Mouse (Mus musculus): ENCODE measurements around the gene Slc31a2. TPM values are rescaled to one million over a fixed set of nuclear protein-coding genes. Genes with fewer than 3 reads are reported as not detected.

Gene Slc31a2
- total RNA-seq, 2 experiments from 2014 or later: 49.5 to 61.5 TPM

DNA sequence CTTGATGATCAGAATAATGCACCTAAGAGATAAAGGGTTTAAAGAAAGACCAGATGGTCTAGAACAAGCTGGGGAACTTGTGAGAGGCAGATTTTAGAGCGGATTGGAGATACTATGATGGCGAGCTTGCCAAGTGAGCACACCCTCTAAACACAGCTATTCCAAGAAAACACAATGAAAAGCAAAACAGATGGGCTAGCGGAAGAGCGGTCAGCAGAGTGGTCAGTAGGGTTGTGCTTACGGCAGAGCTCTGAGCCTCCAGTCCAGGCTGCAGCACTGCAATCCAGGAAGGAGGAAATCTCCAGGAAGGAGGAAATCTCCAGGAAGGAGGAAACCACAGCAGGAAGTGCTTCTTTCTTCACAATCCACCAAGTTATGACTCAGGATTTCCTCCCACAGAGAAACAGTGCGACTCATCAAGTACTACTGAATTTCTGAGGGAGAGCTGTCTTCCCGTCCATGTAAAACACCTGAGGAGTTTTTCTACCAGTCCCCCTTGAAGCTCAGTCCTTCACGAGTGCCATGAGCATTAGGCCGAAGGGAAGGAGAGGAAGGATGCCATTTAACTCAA, 51.4 kb downstream of the Slc31a2 start:
- peak; percentile 39 for ATAC-seq (ENCODE audit: poor library complexity, severe bottlenecking)

DNA sequence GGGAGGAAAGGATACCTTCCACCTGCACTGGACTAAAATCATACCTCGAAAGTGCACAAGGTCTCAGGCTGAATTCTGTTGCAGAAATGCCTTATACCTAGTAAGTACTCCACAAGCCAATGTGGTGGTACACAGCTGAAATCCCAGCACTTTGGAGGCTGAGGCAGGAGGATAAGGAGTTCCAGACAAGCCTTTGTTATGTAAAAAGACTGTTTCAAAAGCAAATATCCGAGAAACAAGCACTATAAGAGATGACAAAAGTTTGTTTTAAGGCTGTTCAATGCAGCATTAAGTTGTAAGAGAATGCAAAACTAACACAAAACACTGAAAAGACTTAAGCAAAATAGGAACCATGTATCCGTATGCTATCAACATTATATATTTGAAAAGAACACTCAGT, 52.2 kb downstream of the Slc31a2 start:
- no peak for ATAC-seq (ENCODE audit: poor library complexity, severe bottlenecking)

DNA sequence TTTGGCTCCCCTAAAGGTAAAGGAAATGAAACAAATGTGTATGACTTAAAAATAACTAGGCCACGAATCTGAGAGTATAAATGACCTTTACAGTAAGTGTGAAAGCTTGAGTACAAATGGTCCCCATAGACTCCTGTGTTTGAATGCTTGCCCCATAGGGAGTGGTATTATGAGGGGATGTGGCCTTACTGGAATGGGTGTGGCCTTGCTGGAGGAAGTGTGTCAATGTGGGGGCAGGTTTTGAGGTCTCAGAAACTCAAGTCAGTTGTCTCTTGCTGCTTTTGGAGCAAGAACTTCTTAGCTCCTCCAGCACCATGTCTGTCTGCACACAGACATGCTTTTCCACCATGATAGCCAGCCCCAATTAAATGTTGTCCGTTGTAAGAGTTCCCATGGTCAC, 54.1 kb downstream of the Slc31a2 start:
- peak; percentile 90 for ATAC-seq (ENCODE audit: poor library complexity, severe bottlenecking)

DNA sequence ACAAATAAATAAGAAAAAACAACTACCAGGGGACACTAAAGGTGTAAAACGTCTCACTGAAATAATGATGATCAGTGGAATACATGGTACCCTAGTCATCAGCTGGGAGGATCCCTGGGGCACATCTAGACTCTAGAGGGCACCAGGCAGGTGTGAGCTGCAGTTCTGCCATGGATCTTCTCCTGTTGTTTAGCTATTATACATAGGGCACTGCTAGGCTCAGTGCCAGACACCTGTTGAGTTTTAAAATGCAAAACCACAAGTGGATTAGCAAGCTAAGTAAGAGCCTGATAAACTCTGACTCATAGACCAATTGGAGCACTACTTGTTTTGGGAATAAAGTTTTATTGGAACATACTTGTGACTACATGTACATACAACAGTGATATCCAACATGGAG, 55.9 kb downstream of the Slc31a2 start:
- no peak for ATAC-seq (ENCODE audit: poor library complexity, severe bottlenecking)

DNA sequence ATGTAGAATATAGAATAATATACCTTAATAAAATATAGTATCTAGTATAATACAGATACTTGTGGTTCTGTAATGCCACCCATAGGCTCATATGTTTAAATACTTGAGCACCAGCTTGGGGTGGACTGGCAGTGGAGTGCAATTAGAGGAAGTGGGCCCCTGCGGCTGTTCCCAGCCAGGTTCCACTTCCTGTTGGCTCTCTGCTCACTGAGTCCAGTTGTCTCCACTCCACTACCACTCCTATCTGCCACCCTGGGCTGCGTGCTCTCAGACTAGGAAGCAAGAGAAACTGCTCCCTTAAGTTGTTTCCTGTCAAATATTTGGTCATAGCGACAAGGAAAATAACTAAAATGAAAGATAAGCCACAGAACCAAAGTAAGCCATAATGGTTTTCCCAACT, 60.3 kb downstream of the Slc31a2 start:
- peak; percentile 100 for ATAC-seq (ENCODE audit: poor library complexity, severe bottlenecking)

DNA sequence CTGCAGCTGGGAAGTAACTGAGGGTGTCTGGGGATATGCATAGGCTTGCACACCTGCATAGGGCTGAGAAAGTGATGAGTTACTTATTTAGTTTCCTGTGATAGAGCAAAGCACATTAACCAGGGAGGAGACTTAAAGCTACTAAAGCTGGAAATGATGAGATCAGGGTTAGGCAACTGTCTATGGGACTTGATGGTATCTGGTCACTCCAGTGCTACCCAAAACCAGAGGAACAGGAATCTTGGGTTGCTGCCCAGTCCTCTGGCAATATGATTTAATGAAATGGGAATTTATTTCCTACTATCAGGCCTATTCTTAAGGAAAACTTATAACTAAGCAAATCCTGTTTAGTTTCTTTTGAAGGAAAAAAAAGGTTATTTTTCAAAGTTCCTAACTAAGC, 63.7 kb downstream of the Slc31a2 start:
- no peak for ATAC-seq (ENCODE audit: poor library complexity, severe bottlenecking)

DNA sequence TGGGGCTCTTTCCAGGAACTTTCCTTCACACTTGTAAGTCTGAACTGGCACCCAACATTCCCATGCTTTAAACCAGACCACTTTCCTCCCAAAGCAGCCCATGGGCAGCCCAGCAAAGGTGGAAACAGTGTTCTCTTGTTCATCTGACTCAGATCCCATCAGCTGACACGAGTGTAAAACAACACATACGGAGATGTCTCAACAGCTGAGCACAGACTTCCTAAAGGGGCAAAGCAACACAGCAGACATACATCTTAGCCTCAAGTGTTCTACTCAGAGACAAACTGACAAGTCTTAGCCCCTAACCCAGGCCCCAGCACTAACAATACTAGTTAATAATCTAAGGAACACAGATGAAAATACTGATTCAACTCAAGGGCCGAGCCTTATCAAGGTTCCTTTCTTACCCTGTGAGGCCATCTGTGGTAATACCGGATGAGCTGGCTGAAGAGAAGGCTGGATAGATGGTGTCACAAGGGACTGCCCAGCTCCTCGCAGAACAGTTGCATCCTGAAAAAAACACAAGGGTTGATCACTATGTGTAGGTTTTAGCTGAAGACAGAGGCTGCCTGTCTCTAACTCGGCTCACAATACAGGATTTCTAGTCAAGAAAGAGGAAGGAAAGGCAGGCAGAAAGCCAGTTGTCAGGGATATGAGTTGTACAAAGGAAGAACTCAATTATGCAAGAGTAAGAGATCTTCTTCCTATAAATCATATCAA, 66.7 kb downstream of the Slc31a2 start:
- ATAC-seq (ENCODE audit: poor library complexity, severe bottlenecking): peak; percentile 80

DNA sequence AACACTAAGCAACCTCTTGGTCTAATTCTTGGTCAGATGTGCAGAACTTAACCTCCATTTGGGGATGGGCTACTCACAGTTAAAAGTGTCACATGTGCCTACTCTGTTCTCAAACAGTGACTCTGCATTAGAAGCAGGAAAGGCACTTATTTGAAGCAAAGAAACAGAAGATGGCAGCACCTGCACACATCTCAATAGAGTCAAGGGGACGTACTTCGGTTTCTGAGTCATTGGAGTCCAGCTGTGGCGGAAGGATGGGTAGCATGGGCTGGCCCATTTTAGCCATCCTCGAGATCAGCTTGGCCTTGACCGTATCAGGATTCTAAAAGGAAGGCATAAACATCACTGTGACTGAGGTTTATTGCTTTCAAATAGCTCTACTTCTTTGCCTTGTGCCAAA, 69.6 kb downstream of the Slc31a2 start:
- no peak for ATAC-seq (ENCODE audit: poor library complexity, severe bottlenecking)

DNA sequence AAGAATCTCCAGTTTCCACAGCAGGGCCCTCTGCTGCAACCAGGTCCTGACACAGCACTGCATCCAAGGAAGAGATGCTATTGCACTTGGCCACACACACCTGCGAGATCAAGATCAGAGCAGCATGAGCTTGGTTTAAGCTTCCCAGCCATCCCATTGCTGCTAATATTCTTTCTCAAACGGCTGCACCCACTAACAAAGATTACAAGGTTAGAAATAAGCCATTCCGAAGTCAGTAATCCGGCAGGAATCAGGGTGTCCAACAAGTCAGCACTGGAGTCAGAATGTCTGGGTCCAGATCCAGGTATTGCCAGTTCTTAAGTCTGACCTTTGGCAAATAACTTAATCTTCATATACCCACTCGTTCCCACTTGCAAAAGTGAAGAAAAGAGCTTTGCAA, 76.2 kb downstream of the Slc31a2 start:
- ATAC-seq (ENCODE audit: poor library complexity, severe bottlenecking): no peak

DNA sequence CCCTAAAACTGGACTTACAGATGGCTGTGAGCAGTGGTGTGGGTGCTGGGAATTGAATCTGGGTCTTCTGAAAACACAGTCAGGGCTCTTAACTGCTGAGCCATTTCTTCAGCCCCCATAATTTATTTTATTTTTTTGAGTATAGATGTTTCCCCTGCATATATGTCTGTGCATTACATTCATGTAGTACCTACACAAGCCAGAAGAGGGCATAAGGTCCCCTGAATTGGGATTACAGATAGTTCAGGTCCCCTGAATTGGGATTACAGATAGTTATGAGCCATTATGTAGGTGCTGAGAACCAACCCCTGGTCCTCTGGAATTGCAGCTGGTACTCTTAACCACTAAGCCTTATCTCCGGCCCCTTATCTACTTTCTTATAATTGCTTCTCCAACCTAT, 81.6 kb downstream of the Slc31a2 start:
- peak; percentile 79 for ATAC-seq (ENCODE audit: poor library complexity, severe bottlenecking)

DNA sequence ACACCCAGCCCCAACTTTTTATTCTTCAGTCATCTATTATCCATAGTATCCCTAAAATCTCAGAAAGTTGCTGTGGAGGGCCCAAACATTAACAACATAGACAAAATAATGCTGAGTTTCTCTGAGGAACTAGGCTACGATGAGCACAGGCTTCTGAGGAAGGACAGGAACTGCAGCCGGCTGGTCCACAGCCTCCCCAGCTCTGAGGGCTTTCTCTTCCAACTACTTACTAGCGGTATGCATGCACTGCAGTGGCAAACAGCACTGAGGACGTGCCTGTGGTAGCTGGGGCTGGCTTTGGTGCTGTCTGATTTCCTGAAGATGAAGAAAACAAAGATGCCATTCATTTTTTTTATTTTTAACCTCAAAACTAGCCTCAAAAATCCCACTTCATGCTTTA, 83.5 kb downstream of the Slc31a2 start:
- no peak for ATAC-seq (ENCODE audit: poor library complexity, severe bottlenecking)

DNA sequence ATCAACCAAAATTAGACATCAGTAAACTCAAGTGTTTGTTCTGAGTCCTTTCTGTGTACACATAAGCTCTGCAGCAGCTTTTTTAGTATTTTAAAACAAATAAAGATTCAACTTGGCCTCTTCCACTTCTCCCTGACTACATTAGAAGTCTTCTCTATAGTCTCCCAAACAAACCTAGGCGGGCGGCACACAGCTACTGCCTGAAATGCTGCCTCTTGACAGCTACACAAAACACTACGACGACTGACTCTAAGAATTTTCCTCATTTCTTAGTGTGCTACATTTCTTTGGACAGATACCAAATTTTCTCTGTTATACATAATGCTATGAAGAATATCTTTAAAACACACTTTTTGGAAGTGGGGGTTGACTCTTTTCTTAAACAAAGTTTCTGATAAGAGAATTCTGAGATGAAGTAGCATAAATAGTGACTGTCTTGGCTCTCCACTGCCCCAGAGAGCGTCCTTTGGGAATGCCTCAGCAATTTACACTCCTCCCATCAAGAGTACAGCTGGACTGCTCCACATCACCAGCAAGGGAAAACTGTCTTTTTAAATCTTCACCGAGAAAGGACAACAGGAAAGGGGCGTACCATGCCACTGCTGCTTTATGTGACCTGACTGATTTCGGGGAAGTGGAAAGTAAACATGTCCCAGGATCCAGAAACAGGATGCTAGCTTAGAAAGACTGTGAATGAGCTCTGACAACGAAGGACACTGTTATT, 85.4 kb downstream of the Slc31a2 start:
- ATAC-seq (ENCODE audit: poor library complexity, severe bottlenecking): peak; percentile 13; the same call in 1 of the 2 replicates

Other genes starting within 250 kb of the Slc31a2 start
- gene Mup20, start 208.4 kb upstream of the Slc31a2 start, total RNA-seq (2015): not detected in 2 replicates
- not detected in 2 replicates for gene Mup20, start 208.4 kb upstream of the Slc31a2 start, total RNA-seq (2017)
- not detected in 2 replicates for gene Mup3, start 175.2 kb upstream of the Slc31a2 start, total RNA-seq (2015)
- not detected in 2 replicates for gene Mup3, start 175.2 kb upstream of the Slc31a2 start, total RNA-seq (2017)
- not detected in 2 replicates for gene Mup21, start 111.7 kb upstream of the Slc31a2 start, total RNA-seq (2015)
- gene Mup21, start 111.7 kb upstream of the Slc31a2 start, total RNA-seq (2017): not detected in 2 replicates
- gene Zfp37, start 31.5 kb upstream of the Slc31a2 start, total RNA-seq (2015): not detected in 2 replicates
- not detected in 2 replicates for gene Zfp37, start 31.5 kb upstream of the Slc31a2 start, total RNA-seq (2017)
- 46.8 and 47.6 TPM in 2 replicates for gene Fkbp15, start 98.0 kb downstream of the Slc31a2 start, total RNA-seq (2015)
- gene Fkbp15, start 98.0 kb downstream of the Slc31a2 start, total RNA-seq (2017): 110 and 118 TPM in 2 replicates
- gene Slc31a1, start 98.2 kb downstream of the Slc31a2 start, total RNA-seq (2015): 23.2 and 26.1 TPM in 2 replicates
- gene Slc31a1, start 98.2 kb downstream of the Slc31a2 start, total RNA-seq (2017): 20.7 and 25.3 TPM in 2 replicates
- 98.2 and 100 TPM in 2 replicates for gene Cdc26, start 146.1 kb downstream of the Slc31a2 start, total RNA-seq (2015)
- gene Cdc26, start 146.1 kb downstream of the Slc31a2 start, total RNA-seq (2017): 71.7 and 85.0 TPM in 2 replicates
- gene Prpf4, start 146.2 kb downstream of the Slc31a2 start, total RNA-seq (2015): 9.3 and 11.2 TPM in 2 replicates
- 9.2 and 11.2 TPM in 2 replicates for gene Prpf4, start 146.2 kb downstream of the Slc31a2 start, total RNA-seq (2017)
- gene Rnf183, start 172.7 kb downstream of the Slc31a2 start, total RNA-seq (2015): not detected in 2 replicates
- gene Rnf183, start 172.7 kb downstream of the Slc31a2 start, total RNA-seq (2017): not detected in 2 replicates
- not detected in 2 replicates for gene Wdr31, start 208.3 kb downstream of the Slc31a2 start, total RNA-seq (2015)
- gene Wdr31, start 208.3 kb downstream of the Slc31a2 start, total RNA-seq (2017): not detected in 2 replicates
- gene Bspry, start 217.5 kb downstream of the Slc31a2 start, total RNA-seq (2015): 0.57 TPM in 1 of 2 replicates, not detected in the other
- 0.08 and 0.18 TPM in 2 replicates for gene Bspry, start 217.5 kb downstream of the Slc31a2 start, total RNA-seq (2017)
- 0.14 TPM in 1 of 2 replicates, not detected in the other for gene Hdhd3, start 240.9 kb downstream of the Slc31a2 start, total RNA-seq (2015)
- not detected in 2 replicates for gene Hdhd3, start 240.9 kb downstream of the Slc31a2 start, total RNA-seq (2017)